Mouse (Mus musculus): ENCODE measurements around the gene Plxna1.

Gene Plxna1

DNA sequence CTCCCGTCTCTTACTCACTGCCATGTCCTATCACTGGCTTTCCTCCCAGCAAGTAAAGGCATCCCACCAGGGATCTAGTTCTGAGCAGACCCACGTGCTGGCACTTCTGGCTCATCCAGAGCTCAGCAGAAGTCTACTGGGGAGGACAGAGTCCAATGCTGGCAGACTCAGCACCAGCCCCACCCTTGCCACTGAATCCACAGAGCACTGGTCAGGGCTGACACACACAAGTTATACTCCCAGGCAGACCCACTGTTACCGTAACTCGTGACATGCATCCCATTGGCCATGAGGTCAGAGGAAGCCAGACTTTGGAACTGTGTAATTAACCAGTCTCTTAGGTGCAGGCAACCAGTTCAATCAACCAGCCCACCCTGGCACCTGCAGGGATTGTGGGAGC, 33.8 kb downstream of the Plxna1 start:
- DNase-seq (ENCODE audit: low read depth), result no peak

DNA sequence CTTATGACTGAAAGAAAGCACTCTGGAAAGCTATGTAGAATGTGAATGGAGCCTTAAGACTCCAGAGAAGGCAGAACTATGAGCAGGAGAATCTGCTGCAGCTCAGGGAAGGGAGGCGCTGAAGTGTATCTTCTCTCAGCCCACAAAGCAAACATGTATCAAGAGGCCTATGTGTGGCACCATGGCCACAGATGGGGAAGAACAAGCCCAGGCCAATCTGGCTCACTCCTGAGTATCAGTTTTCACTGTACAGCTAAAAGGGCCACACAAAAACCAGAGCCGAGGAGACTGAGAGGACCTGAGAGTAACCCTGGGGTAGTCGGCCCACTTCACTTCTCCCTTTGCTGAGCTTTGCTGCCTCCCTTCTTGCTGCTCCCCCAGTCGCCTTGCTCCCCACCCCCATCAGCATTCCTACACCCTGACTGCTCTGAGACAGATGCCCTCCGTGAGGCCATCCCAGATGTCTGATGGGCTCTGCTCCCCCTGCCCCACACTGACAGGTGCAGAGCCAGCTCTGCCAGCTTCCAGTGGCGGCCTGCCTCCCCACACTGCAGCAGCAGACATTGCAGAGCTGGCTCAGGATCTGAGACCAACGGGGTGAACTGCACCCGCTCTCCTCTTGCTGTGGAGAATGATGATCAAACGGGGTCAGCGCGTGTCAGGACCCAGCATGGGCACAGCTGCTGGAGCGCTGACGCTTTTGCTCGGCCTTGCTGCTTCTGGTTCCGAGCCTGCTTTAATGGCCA, 34.5 kb downstream of the Plxna1 start:
- no peak for DNase-seq (ENCODE audit: low read depth)

GRCm38 (mm10) chr6:89324842-89325241, 37.6 kb downstream of the Plxna1 start:
- DNase-seq (ENCODE audit: low read depth), result no peak

GRCm38 (mm10) chr6:89315263-89315662, 47.2 kb downstream of the Plxna1 start:
- no peak for DNase-seq (ENCODE audit: low read depth)

- DNase-seq (ENCODE audit: low read depth), result no peak
Measured at GRCm38 (mm10) chr6:89311518-89311917, 50.9 kb downstream of the Plxna1 start.

- no peak for DNase-seq (ENCODE audit: low read depth)
Measured at GRCm38 (mm10) chr6:89310236-89310635, 52.2 kb downstream of the Plxna1 start.

DNA sequence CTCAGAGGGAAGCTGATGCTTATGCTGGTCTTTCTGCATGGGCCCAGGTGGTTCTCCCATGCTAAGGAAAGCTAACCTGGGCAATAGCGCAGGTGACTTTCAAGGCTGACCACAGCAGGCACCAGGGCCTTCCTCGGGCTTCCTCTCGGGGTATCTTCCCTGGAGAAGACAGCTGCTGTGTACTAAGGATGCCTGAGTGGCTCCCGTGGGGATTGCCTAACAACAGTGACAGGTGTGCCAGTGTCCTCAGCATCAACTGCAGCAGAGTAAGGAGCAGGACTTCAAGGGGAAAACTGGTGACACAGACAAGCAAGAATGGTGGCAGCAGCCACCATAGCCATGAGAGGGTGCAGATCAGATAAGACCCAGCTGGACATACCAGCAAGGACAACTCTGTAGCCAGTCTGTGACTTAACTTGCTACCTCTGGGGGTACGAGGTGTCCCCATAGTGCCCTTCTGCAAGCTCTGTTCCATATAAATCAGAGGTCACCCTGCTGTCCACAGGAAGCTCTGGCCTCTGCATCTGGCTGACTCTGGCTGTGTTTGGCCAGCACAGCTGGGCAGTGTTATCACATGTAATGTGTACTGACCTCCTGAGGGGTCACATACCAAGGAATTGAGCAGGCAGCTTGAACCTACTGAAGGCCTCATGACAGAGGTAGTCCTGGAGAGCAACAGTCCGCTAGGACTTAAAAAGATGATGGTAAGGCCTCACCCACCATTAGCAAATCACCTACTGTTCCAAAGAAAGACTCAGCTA, 54.0 kb downstream of the Plxna1 start:
- no peak for DNase-seq (ENCODE audit: low read depth)

GRCm38 (mm10) chr6:89304375-89305058, 57.9 kb downstream of the Plxna1 start:
- no peak for DNase-seq (ENCODE audit: low read depth)

DNA sequence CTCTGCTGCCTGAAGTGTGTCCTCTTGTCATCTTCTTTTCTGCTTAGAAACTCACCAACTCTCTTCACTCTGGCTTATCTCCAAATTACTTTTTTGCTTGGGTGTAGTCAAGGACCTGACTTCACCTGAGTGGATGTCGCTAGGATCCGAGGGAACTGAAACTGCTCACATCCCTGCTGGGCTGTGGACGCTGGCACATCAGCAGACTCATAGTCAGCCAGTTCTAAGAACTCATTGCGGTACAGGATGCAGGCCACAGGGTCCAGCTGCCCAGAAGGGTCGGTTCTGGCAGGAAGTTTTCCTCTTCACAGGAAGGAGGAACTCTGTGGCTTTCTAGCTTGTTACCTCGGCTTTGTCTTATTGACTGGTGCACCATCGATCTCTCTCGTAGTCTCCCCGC, 62.6 kb downstream of the Plxna1 start:
- no peak for DNase-seq (ENCODE audit: low read depth)

DNA sequence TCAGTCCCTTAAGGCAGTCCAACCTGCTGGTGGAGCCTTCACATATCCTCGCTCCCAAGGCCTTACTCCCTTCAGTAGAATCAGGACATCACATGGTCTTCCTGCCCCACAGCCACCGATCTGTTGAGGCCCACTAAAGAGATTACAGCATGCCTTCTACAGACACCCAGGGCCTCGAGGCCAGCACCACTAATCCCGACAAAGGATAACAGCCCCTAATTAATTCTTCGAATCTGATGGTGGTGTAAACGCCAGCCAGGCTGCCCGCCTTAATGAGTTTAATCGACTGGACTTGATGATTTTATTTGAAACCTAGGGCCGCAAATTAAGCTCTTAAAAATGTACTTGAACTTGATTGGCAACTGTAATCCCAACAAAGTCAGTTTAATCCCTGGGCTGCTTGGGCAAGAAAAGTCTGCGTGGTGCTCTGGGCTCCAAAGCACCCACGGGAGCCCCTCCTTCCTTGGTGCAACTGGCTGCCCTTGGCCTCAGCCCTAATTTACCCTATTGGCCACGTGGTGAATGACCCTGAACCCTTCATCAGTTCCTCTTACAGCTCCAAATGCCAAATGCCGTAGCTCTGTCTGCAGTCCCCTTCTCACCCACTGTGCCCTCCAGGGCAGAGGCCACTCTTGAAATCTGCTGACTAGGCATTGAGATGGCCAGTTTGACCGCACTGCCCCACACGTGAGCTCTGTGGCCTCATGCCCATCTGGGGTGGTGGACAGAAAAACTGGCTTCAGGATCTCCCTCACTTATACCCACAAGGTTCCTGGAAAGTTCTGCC, 65.3 kb downstream of the Plxna1 start:
- no peak for DNase-seq (ENCODE audit: low read depth)

- DNase-seq (ENCODE audit: low read depth), result no peak
Measured at GRCm38 (mm10) chr6:89296001-89296709, 66.3 kb downstream of the Plxna1 start.

DNA sequence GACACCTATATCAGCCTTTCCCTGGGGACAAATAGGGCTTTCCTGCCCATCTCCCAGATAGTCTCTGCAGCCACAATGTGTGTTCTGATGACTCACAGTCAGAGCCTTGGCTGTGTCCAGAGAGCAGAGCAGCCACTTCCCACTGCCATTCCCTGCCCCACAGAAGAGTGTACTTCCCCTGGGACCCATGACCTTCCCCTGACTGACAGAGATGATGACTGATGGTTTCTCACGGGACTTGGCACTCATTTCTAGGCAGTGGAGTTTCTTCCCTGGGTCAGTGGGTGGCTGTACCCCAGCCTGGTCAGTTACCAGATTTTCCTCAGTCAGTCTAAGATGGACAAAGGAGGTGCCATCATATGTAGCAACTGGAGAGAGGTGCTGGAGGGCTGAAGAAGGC, 67.8 kb downstream of the Plxna1 start:
- DNase-seq (ENCODE audit: low read depth), result no peak

- no peak for DNase-seq (ENCODE audit: low read depth)
Measured at GRCm38 (mm10) chr6:89291494-89291893, 70.9 kb downstream of the Plxna1 start.

- no peak for DNase-seq (ENCODE audit: low read depth)
Measured at GRCm38 (mm10) chr6:89288156-89288555, 74.3 kb downstream of the Plxna1 start.

DNA sequence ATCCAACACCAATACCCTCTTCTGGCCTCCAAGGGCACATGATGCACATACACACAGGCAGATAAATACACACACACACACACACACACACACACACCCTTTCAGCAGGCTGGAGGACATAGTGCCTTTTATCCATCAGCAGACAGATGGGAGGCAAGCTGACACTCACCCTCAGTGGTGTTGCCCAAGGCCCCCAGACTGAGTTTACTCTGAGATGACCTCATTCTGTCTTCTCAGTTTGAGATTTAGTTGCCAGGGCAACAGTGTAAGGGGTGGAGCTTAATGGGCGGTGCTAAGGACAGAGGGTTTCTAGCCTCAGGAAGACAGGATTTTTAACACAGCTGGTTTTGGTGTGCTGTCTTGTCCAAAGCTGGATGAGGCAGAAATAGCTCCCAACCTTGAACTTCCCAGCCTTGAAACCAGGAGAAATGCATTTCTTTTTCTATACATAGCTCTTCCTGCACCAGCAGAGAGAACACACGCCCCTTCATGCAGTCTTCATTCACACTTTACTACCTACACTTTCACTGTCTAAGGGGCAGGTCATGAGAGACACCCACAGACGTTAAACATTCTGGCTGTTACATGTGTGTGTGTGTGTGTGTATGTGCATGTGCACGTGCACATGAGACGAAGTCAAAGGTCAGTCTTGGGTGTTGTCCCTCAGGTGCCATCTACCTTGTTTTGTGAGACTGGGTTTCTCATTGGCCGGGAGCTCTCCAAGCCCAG, 75.6 kb downstream of the Plxna1 start:
- DNase-seq (ENCODE audit: low read depth), result peak; percentile 9

GRCm38 (mm10) chr6:89286286-89286655, 76.1 kb downstream of the Plxna1 start:
- no peak for DNase-seq (ENCODE audit: low read depth)

DNA sequence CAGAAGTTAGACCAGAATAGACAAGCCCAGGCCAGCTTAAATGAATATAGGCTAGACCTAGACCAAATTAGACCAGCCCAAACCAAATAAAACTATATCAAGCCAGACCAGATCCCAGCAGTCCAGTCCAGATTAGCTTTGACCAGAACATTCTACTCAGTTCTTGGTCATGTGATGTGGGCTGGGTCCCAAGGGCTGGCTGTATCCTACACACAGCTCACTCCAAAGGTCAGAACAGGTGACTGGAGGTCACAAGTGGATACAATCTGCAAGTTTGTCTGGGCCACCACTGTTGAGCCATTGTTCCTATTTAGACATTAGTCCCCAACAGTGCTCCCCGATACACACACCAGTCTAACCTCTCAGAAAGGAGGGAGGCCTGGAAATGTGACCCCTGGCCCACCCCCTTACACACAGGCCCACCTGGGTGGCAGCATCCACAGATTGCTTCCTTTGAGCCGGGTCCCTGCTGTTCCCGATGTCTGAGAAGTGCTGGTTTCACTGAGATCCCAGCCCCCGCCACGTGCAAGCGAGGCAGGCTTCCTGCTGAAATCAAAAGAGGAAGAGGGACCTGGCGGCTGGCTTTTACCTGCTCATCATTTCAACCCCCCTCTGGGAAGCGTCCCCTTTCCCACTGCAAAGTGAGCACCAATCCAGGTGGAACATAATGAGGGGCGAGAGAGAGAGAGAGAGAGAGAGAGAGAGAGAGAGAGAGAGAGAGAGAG, 76.7 kb downstream of the Plxna1 start:
- no peak for DNase-seq (ENCODE audit: low read depth)

DNA sequence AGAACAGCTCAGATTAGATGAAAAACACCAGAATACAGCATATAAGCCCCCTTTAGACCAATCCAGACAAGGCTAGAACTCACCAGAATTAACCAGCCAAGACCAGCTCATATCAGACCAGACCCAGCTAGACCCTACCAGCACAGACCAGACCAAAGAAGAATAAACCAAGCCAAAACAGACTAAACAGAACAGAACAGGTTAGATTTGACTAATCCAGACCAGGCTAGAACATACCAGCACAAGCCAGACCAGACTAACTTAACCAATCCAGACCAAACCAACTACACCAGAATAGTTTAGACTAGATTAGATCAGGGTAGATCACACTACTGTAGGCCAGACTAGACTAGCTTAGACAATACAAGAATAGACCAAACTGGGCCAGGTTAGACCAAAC, 77.3 kb downstream of the Plxna1 start:
- DNase-seq (ENCODE audit: low read depth), result no peak

DNA sequence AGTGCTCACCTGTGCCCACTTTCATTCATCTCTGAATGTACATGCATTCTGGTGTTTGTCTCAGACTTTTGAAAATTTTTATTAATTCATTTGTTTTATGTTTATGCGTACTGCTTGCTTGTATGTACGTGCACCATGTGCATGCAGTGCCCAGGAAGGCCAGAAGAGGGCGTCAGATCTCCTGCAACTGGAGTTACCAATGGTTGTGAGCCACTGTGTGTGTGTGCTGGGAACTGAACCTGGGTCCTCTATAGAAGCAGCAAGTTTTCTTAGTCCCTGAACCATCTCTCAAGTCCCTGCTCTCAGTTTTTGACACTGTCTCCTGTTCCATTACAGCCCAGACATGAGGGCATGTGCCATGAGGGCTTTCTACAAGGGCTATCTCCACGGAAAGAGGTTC, 79.3 kb downstream of the Plxna1 start:
- DNase-seq (ENCODE audit: low read depth), result no peak

GRCm38 (mm10) chr6:89282626-89283025, 79.8 kb downstream of the Plxna1 start:
- no peak for DNase-seq (ENCODE audit: low read depth)
